Mouse (Mus musculus) kidney, adult 2 months (tissue): Measurements from ENCODE around the gene Cmtm2a.

Source experiments
- CTCF ChIP-seq: fragments of 200-500 bp; conservative IDR thresholded peaks from 2 replicates; pipeline ENCODE4 v1.5.1; 2011; ENCODE audit warnings: low read depth, mild to moderate bottlenecking, control low read depth, low read length, moderate library complexity, mixed read lengths; ENCODE audit not compliant: insufficient read depth, insufficient read length
- POLR2A ChIP-seq: fragments of 200-500 bp; IDR thresholded peaks from one replicate; pipeline ENCODE4 v1.6.1; 2011; ENCODE audit warnings: low read depth, low read length, control low read depth

DNA sequence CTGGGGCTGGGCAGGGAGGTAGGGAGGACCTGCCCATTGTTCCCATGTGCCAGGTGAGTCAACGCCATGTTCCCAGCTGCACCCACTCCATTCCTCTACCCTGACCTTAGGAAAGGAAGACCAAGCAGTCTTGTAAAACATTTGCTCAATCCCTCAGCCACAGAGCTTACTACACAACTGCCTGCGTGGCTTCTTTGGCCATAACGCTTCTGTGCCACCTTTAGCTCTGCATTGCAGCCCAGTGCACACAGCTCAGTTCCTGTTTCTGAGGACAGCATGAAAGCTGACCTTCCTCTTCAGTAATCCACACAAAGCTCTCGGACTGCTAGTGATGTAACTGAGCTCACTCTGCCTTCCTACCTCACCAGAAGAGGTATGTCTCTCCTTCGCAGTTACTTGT, 60.1 kb downstream of the Cmtm2a start:
- TF ChIP-seq CTCF (no peak), POLR2A (no peak)
